Mouse (Mus musculus): ENCODE data around the gene Ext2.

Gene Ext2

GRCm38 (mm10) chr2:93737146-93737545 lies 85.2 kb downstream of the Ext2 start:
- no peak for DNase-seq (ENCODE audit: low read depth)

DNA sequence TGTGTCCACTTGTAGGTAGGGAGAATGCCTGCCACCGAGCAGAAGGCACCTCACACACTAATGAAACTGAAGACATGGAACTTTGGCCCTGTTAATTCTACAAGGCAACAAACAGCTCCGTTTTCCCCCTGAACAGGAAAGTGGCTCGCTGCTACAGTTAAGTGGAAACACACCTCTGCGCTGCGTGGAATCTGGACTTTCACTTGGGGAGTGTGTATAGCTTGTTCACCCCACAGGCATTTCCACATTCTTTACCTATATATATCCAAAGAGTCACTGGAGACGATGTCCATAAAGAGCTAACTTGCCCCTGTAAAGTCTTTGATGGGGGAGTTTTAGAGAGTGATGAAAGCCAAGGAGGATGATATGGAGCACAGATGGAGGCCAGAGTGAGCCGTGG lies 89.7 kb downstream of the Ext2 start:
- no peak for DNase-seq (ENCODE audit: low read depth)

- no peak for DNase-seq (ENCODE audit: low read depth)
Measured at GRCm38 (mm10) chr2:93729585-93729984, 92.8 kb downstream of the Ext2 start.

GRCm38 (mm10) chr2:93723138-93723744 lies 99.1 kb downstream of the Ext2 start:
- DNase-seq (ENCODE audit: low read depth) = no peak

GRCm38 (mm10) chr2:93720956-93721355 lies 101.4 kb downstream of the Ext2 start:
- DNase-seq (ENCODE audit: low read depth) = no peak

- DNase-seq (ENCODE audit: low read depth) = no peak
Measured at GRCm38 (mm10) chr2:93719792-93720675, 102.3 kb downstream of the Ext2 start.

DNA sequence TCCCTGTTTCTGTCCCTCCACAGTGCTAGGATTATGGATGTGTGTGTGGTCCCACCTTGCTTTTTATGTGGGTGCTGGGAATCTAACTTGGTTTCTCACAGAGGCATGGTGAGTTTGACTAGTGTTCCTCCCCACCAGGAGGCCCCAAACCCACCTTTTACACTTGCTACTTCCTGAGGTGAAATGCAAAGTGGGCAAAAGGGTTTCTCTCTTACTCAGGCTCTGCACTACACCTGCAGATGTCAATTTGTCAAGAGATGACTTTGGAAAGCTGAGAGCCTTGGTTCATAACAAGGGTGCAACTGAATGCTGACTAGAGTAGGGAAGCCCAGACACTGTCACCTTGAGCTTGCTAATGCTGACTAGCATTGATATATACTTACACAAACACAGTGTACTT lies 109.1 kb downstream of the Ext2 start:
- no peak for DNase-seq (ENCODE audit: low read depth)

GRCm38 (mm10) chr2:93711460-93711859 lies 110.9 kb downstream of the Ext2 start:
- no peak for DNase-seq (ENCODE audit: low read depth)

DNA sequence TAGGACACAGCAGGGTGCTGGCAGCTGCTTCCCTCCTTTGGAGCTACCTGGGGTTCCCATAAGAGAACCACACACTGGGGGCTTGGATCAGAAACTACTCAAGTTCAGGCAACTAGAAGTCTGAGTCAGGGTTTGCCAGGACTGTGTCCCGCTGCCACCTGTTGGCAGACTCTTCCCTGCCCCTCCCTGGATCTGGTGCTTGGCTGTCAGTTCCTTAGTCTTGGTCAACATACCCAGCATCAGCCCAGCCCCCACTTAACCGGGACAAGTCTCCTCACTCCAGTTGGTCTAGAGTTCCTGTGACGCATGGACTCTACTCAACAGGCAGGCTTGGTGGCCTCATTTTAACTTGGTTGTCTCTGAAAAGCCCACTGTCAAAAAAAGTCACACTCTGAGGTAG lies 112.7 kb downstream of the Ext2 start:
- DNase-seq (ENCODE audit: low read depth) = no peak

- DNase-seq (ENCODE audit: low read depth) = no peak
Measured at GRCm38 (mm10) chr2:93709241-93709640, 113.1 kb downstream of the Ext2 start.

- DNase-seq (ENCODE audit: low read depth) = no peak
Measured at GRCm38 (mm10) chr2:93706825-93707224, 115.5 kb downstream of the Ext2 start.

DNA sequence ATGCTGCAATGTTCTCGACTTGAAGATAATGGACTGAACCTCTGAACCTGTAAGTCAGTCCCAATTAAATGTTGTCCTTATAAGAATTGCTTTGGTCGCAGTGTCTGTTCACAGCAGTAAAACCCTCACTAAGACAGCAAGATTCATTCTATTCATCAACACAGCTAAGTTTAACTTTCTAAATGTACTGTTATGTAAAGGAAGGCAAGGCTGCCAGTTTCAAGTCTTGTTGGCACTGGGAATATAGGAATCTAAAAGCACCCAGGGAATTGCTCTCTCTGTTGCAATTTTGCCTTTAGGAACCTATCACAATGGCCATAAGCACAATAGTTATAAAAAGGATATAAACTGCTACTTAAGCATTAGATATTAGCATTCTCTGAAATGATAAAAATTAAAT lies 116.0 kb downstream of the Ext2 start:
- no peak for DNase-seq (ENCODE audit: low read depth)

GRCm38 (mm10) chr2:93704195-93704594 lies 118.2 kb downstream of the Ext2 start:
- no peak for DNase-seq (ENCODE audit: low read depth)

GRCm38 (mm10) chr2:93702936-93703926 lies 119.1 kb downstream of the Ext2 start:
- no peak for DNase-seq (ENCODE audit: low read depth)

GRCm38 (mm10) chr2:93699346-93699745 lies 123.0 kb downstream of the Ext2 start:
- DNase-seq (ENCODE audit: low read depth) = no peak

- DNase-seq (ENCODE audit: low read depth) = no peak
Measured at GRCm38 (mm10) chr2:93696181-93696641, 126.2 kb downstream of the Ext2 start.

GRCm38 (mm10) chr2:93693101-93693500 lies 129.3 kb downstream of the Ext2 start:
- no peak for DNase-seq (ENCODE audit: low read depth)

GRCm38 (mm10) chr2:93690064-93690930 lies 132.1 kb downstream of the Ext2 start:
- DNase-seq (ENCODE audit: low read depth) = no peak

- DNase-seq (ENCODE audit: low read depth) = no peak
Measured at GRCm38 (mm10) chr2:93683674-93684073, 138.7 kb downstream of the Ext2 start.

DNA sequence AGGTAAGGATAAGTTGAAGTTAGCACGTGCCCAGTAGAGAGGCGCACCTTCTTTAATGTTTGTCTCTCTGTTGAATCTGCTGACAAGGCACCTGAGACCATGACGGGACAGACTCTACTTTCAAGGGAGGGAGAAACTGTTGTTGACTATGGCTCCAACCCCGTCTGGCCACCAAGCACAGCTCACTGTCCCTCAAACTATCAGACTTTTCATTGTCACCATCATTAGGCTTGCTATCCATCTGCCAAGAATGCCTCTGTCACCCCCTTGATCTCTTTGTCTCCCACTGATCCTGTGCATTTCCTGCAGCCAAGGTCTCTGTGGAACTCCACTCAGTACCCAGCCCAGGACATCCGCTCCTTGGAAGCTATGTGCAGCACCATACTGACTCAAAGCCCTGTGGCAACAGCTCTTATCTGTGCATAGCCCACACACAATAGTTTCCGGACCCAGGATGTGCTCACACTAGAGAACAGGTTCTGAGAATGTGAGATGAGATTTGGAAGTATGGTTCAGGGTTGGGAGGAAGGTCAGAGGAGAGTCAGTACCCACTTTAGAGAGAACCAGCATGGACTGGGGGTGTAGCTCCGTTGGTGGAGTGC lies 139.7 kb downstream of the Ext2 start:
- no peak for DNase-seq (ENCODE audit: low read depth)

GRCm38 (mm10) chr2:93681321-93681720 lies 141.0 kb downstream of the Ext2 start:
- DNase-seq (ENCODE audit: low read depth) = no peak

Measured in c-Kit-positive CD71-negative TER-119-negative erythroid progenitor cells, embryonic 14.5 days (primary cell).